Mouse (Mus musculus) midbrain, embryonic 14.5 days (tissue): ENCODE data around the gene Ruvbl2. TPM values are rescaled to one million over a fixed set of nuclear protein-coding genes. Genes with fewer than 3 reads are reported as not detected.
A peak's percentile ranks its signal among the peaks of the same experiment; 100 is the strongest.

Experiments used
- ATAC-seq: fragments of 200-750 bp; cut with Nextera tagmentation; 2 replicates; pipeline ENCODE4 v1.8.0; 2017; ENCODE audit warnings: moderate number of reproducible peaks, moderate library complexity; ENCODE audit not compliant: low FRiP score, low TSS enrichment
- DNase-seq: peaks from one replicate; pipeline ENCODE4 v3.0.0-alpha.2; 2015
- H3K27ac ChIP-seq: fragments of 300-500 bp; sonication (generic); replicated peaks from 2 replicates; pipeline ENCODE4 v1.5.1; 2014; ENCODE audit warnings: mild to moderate bottlenecking, low read depth, low read length, moderate library complexity
- H3K27me3 ChIP-seq: fragments of 300-500 bp; sonication (generic); 2 replicates; pipeline ENCODE4 v1.6.1; 2014; ENCODE audit warnings: low read length, control low read depth, mixed read lengths; ENCODE audit not compliant: control insufficient read depth, insufficient read depth
- H3K36me3 ChIP-seq: fragments of 300-500 bp; sonication (generic); 2 replicates; pipeline ENCODE4 v1.6.1; 2014; ENCODE audit warnings: low read length, control low read depth; ENCODE audit not compliant: control insufficient read depth, insufficient read depth
- H3K4me1 ChIP-seq: fragments of 300-500 bp; sonication (generic); 2 replicates; pipeline ENCODE4 v1.6.1; 2014; ENCODE audit warnings: mild to moderate bottlenecking, antibody characterized with exemption, low read length, control low read depth; ENCODE audit not compliant: control insufficient read depth, insufficient read depth
- H3K4me2 ChIP-seq: fragments of 300-500 bp; sonication (generic); 2 replicates; pipeline ENCODE4 v1.6.1; 2014; ENCODE audit warnings: mild to moderate bottlenecking, low read length, moderate library complexity
- H3K4me3 ChIP-seq: fragments of 300-500 bp; sonication (generic); replicated peaks from 2 replicates; pipeline ENCODE4 v1.5.1; 2014; ENCODE audit warnings: low read depth, low read length
- H3K9ac ChIP-seq: fragments of 300-500 bp; sonication (generic); replicated peaks from 2 replicates; pipeline ENCODE4 v1.6.1; 2014; ENCODE audit warnings: mild to moderate bottlenecking, low read length, moderate library complexity
- H3K9me3 ChIP-seq: fragments of 300-500 bp; sonication (generic); 2 replicates; pipeline ENCODE4 v1.6.1; 2016; ENCODE audit warnings: low read length, control low read depth, mixed read lengths; ENCODE audit not compliant: control insufficient read depth
- WGBS: fragments of 180-500 bp; shearing (Covaris S2); extraction: QIAGEN DNeasy Blood & Tissue Kit; methylation state at CpG from one replicate; pipeline ENCODE4 v1.1.7; 2014; 5-methylcytosine and 5-hydroxymethylcytosine counted together
- polyA plus RNA-seq: library from polyadenylated mRNA; unstranded; fragments of >200 nt; fragmentation: Nextera tagmentation; extraction: Ambion mirVana; gene quantifications from 2 replicates; pipeline ENCODE4 v1.2.1, GENCODE M21; 2014

Gene Ruvbl2
- polyA plus RNA-seq, 1 experiment from 2014 or later = 110 TPM

- no peak for ATAC-seq
- peak; percentile 61 for DNase-seq
- H3K36me3 ChIP-seq = peaks cover 53% of the 10 kb centered on the region
- H3K27me3 ChIP-seq = no peaks in the 10 kb centered on the region
- no peak overlapping the region for H3K4me2 ChIP-seq
- WGBS = 40% methylated on average over 11 of the region's 11 CpGs
- H3K4me1 ChIP-seq = no peaks in the 10 kb centered on the region
- H3K4me3 ChIP-seq = no peak overlapping the region
- H3K9ac ChIP-seq = no peak overlapping the region
- no peaks in the 10 kb centered on the region for H3K9me3 ChIP-seq
- no peak overlapping the region for H3K27ac ChIP-seq
These were observed 9.6 kb upstream of the Ruvbl2 start for GRCm38 (mm10) chr7:45447325-45447990.

- Histone ChIP-seq H3K9me3 (no peaks in the 10 kb centered on the region), H3K4me1 (no peaks in the 10 kb centered on the region), H3K4me2 (no peak overlapping the region), H3K4me3 (no peak overlapping the region), H3K36me3 (peaks cover 50% of the 10 kb centered on the region), H3K27ac (no peak overlapping the region), H3K27me3 (no peaks in the 10 kb centered on the region), H3K9ac (no peak overlapping the region)
- no peak for DNase-seq
- no peak for ATAC-seq
These were observed 8.7 kb upstream of the Ruvbl2 start for GRCm38 (mm10) chr7:45446589-45446988.

GRCm38 (mm10) chr7:45443526-45444420, 5.9 kb upstream of the Ruvbl2 start:
- peaks cover 51% of the 10 kb centered on the region for H3K36me3 ChIP-seq

DNA sequence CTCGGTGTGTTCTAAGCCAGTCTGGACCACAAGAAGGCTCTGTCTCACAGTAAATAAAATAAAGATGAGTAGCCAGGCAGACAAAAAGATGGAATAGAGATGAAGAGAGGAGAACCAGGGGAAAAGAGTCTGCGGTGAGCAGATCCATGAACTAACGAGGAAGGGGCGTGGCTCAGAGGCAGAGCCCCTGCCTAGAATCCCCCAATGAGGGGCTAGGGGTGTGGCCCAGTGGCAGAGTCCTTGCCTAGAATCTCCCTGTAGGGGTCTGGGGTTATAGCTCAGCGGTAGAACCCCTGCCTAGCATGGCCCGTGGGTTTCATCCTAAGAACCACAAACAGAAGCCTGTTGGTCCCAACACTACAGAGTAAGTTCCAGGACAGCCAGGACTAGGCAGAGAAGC, 850 bp downstream of the Ruvbl2 start:
- no peak for ATAC-seq
- no peak for DNase-seq
- H3K27me3 ChIP-seq = no peaks in the 10 kb centered on the region
- H3K9ac ChIP-seq = no peak overlapping the region
- peaks cover 11% of the 10 kb centered on the region for H3K36me3 ChIP-seq
- H3K4me2 ChIP-seq = no peak overlapping the region
- no peak overlapping the region for H3K27ac ChIP-seq
- H3K9me3 ChIP-seq = no peaks in the 10 kb centered on the region
- 40% methylated on average over 6 of the region's 6 CpGs for WGBS
- peaks cover 30% of the 10 kb centered on the region for H3K4me1 ChIP-seq
- no peak overlapping the region for H3K4me3 ChIP-seq

More at GRCm38 (mm10) chr7:45443526-45444420, 5.9 kb upstream of the Ruvbl2 start:
- Histone ChIP-seq H3K4me3 (no peak overlapping the region), H3K4me1 (no peaks in the 10 kb centered on the region), H3K9ac (no peak overlapping the region), H3K27me3 (no peaks in the 10 kb centered on the region), H3K9me3 (no peaks in the 10 kb centered on the region), H3K27ac (no peak overlapping the region), H3K4me2 (no peak overlapping the region)
- no peak for ATAC-seq
- 92% methylated on average over 22 of the region's 22 CpGs for WGBS
- DNase-seq = no peak

GRCm38 (mm10) chr7:45436444-45436843, 1.5 kb downstream of the Ruvbl2 start:
- DNase-seq (no peak), ATAC-seq (no peak)
- Histone ChIP-seq H3K27me3 (no peaks in the 10 kb centered on the region), H3K4me1 (peaks cover 30% of the 10 kb centered on the region), H3K4me3 (no peak overlapping the region), H3K9me3 (no peaks in the 10 kb centered on the region), H3K4me2 (no peak overlapping the region), H3K36me3 (peaks cover 12% of the 10 kb centered on the region), H3K27ac (no peak overlapping the region), H3K9ac (no peak overlapping the region)
- WGBS = 94% methylated on average over 5 of the region's 5 CpGs

- no peaks in the 10 kb centered on the region for H3K27me3 ChIP-seq
- H3K4me1 ChIP-seq = peaks cover 30% of the 10 kb centered on the region
- DNase-seq (peak; percentile 46), ATAC-seq (0 out of 2 replicates have a peak, but pooled peaks have one; percentile 14)
- H3K9me3 ChIP-seq = no peaks in the 10 kb centered on the region
- peak overlapping the region; percentile 59 for H3K9ac ChIP-seq
- H3K4me3 ChIP-seq = peak overlapping the region; percentile 70
- H3K27ac ChIP-seq = peak overlapping the region; percentile 50
- H3K36me3 ChIP-seq = peaks cover 20% of the 10 kb centered on the region
- WGBS = 2% methylated on average over 16 of the region's 16 CpGs
- H3K4me2 ChIP-seq = peak overlapping the region; percentile 75
These were observed 2.9 kb downstream of the Ruvbl2 start for GRCm38 (mm10) chr7:45435038-45435437.

- Histone ChIP-seq H3K27ac (peak within 1 kb of the TSS; percentile 92), H3K27me3 (no peaks in the 10 kb centered on the region), H3K9ac (peak within 1 kb of the TSS; percentile 59), H3K36me3 (peaks cover 26% of the 10 kb centered on the region), H3K9me3 (no peaks in the 10 kb centered on the region), H3K4me2 (peak within 1 kb of the TSS; percentile 75), H3K4me1 (peaks cover 30% of the 10 kb centered on the region), H3K4me3 (peak within 1 kb of the TSS; percentile 70)
- peak; percentile 97 for ATAC-seq
- under 1% methylated on average over 45 of the region's 45 CpGs for WGBS
- DNase-seq = peak; percentile 100
These were observed 3.5 kb downstream of the Ruvbl2 start, which contains the start of gene Gys1 for GRCm38 (mm10) chr7:45434203-45435015. Gene Gys1 (plus strand): TSS chr7:45434844.

DNA sequence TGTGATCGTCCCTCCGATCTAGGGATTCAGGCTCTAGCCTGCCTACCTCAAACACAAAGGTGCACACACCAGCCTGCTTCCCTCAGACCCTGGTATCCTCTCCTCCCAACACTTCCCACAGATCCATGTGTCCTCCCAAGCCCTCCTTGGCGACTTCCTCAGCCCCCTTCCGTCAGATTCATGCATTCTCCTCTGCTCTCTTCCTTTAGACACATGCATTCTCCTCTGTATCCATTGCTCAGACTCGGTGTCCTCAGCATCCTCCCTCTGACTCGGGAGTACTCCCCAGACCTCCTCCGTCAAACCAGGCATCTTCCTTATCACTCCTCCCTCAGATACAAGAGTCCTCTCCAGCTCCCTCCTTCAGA, 4.1 kb downstream of the Ruvbl2 start:
- peak overlapping the region; percentile 64 for H3K4me2 ChIP-seq
- H3K4me1 ChIP-seq = peaks cover 30% of the 10 kb centered on the region
- H3K27ac ChIP-seq = peak overlapping the region; percentile 92
- peak overlapping the region; percentile 58 for H3K9ac ChIP-seq
- DNase-seq (no peak), ATAC-seq (no peak)
- H3K4me3 ChIP-seq = peak overlapping the region; percentile 70
- whole genome bisulfite sequencing = 2% methylated on average over 7 of the region's 7 CpGs
- peaks cover 32% of the 10 kb centered on the region for H3K36me3 ChIP-seq
- H3K9me3 ChIP-seq = no peaks in the 10 kb centered on the region
- no peaks in the 10 kb centered on the region for H3K27me3 ChIP-seq
